Mouse (Mus musculus): ENCODE data around the gene Itpripl2. TPM values are rescaled to one million over a fixed set of nuclear protein-coding genes. Genes with fewer than 3 reads are reported as not detected.

The Itpripl2 gene
- total RNA-seq (2021): 10 to 100 TPM; 46.5 to 46.6 TPM

- peak; percentile 87 for DNase-seq
These were observed at the start of gene Itpripl2 for GRCm38 (mm10) chr7:118491431-118492147. Itpripl2 (minus strand) TSS chr7:118491975.

- DNase-seq: no peak
These were observed 43.3 kb upstream of the Itpripl2 start for GRCm38 (mm10) chr7:118535076-118535475.

GRCm38 (mm10) chr7:118534326-118534725 is 42.6 kb upstream of the Itpripl2 start:
- DNase-seq: no peak

- peak; percentile 94 for DNase-seq
These were observed 41.4 kb upstream of the Itpripl2 start, which contains the start of gene Coq7 for GRCm38 (mm10) chr7:118533178-118533578. Coq7 (minus strand) TSS chr7:118533356.

- DNase-seq: peak; percentile 96
These were observed 40.9 kb upstream of the Itpripl2 start for GRCm38 (mm10) chr7:118532519-118533177.

GRCm38 (mm10) chr7:118526967-118527366 is 35.2 kb upstream of the Itpripl2 start:
- no peak for DNase-seq

GRCm38 (mm10) chr7:118522077-118522476 is 30.3 kb upstream of the Itpripl2 start:
- no peak for DNase-seq

- no peak for DNase-seq
These were observed 27.9 kb upstream of the Itpripl2 start for GRCm38 (mm10) chr7:118519661-118520060.

GRCm38 (mm10) chr7:118518687-118519086 is 26.9 kb upstream of the Itpripl2 start:
- DNase-seq: peak; percentile 91

GRCm38 (mm10) chr7:118517819-118518218 is 26.0 kb upstream of the Itpripl2 start:
- DNase-seq: peak; percentile 27

- DNase-seq: no peak
These were observed 16.8 kb upstream of the Itpripl2 start for GRCm38 (mm10) chr7:118508556-118508955.

- DNase-seq: peak; percentile 36
These were observed 12.1 kb upstream of the Itpripl2 start for GRCm38 (mm10) chr7:118503844-118504243.

GRCm38 (mm10) chr7:118502333-118502732 is 10.6 kb upstream of the Itpripl2 start:
- DNase-seq: no peak

GRCm38 (mm10) chr7:118499784-118500435 is 8.1 kb upstream of the Itpripl2 start:
- no peak for DNase-seq

- DNase-seq: no peak
These were observed 7.4 kb upstream of the Itpripl2 start for GRCm38 (mm10) chr7:118498984-118499783.

GRCm38 (mm10) chr7:118494892-118495579 is 3.3 kb upstream of the Itpripl2 start:
- no peak for DNase-seq

GRCm38 (mm10) chr7:118493892-118494291 is 2.1 kb upstream of the Itpripl2 start:
- no peak for DNase-seq

- DNase-seq: peak; percentile 53
These were observed 927 bp downstream of the Itpripl2 start for GRCm38 (mm10) chr7:118490666-118491430.

- peak; percentile 46 for DNase-seq
These were observed 1.8 kb downstream of the Itpripl2 start for GRCm38 (mm10) chr7:118489706-118490665.
